Mouse (Mus musculus) heart, postnatal 36 days (tissue): Measurements from ENCODE around the gene Vps33b. TPM values are rescaled to one million over a fixed set of nuclear protein-coding genes. Genes with fewer than 3 reads are reported as not detected.

Experiments used
- total RNA-seq, 2 experiments: library from RNA; stranded (reverse); gene quantifications; 2 replicates each; pipeline ENCODE4 v1.2.3; 2021

Vps33b gene
- total RNA-seq, 2 experiments from 2014 or later, result 6.2 to 7.2 TPM

Other genes starting within 250 kb of the Vps33b start
- 10 to 100 TPM; 27.4 to 28.0 TPM for gene Zfp710, start 244.8 kb upstream of the Vps33b start, total RNA-seq
- gene Idh2, start 154.3 kb upstream of the Vps33b start, total RNA-seq, result 1,000 to 10,000 TPM; 1,714 to 2,029 TPM
- 10 to 100 TPM; 12.1 to 12.4 TPM for gene Sema4b, start 82.8 kb upstream of the Vps33b start, total RNA-seq
- 10 to 100 TPM; 15.6 to 16.3 TPM for gene Cib1, start 36.8 kb upstream of the Vps33b start, total RNA-seq
- 1 to 10 TPM; 1.5 to 1.8 TPM for gene Gdpgp1, start 36.8 kb upstream of the Vps33b start, total RNA-seq
- under 1 TPM; 0.14 to 0.53 TPM for gene Ttll13, start 23.3 kb upstream of the Vps33b start, total RNA-seq
- gene Ngrn, start 8.4 kb upstream of the Vps33b start, total RNA-seq, result 10 to 100 TPM; 26.7 to 29.0 TPM
- 1 to 10 TPM; 2.2 to 2.5 TPM for gene Prc1, start 24.8 kb downstream of the Vps33b start, total RNA-seq
- gene Rccd1, start 54.8 kb downstream of the Vps33b start, total RNA-seq, result 1 to 10 TPM; 3.8 to 7.0 TPM
- gene Unc45a, start 71.4 kb downstream of the Vps33b start, total RNA-seq, result 10 to 100 TPM; 15.5 to 16.9 TPM
- 10 to 100 TPM; 36.1 to 36.4 TPM for gene Hddc3, start 73.5 kb downstream of the Vps33b start, total RNA-seq
- 10 to 100 TPM; 60.0 to 62.9 TPM for gene Man2a2, start 101.7 kb downstream of the Vps33b start, total RNA-seq
- 10 to 100 TPM in 1 of 2 experiments, 1 to 10 TPM in 1; 6.9 to 16.0 TPM for gene Fes, start 118.3 kb downstream of the Vps33b start, total RNA-seq
- 100 to 1,000 TPM; 111 to 120 TPM for gene Furin, start 135.8 kb downstream of the Vps33b start, total RNA-seq